Mouse (Mus musculus): Measurements from ENCODE around the gene Got2. TPM values are rescaled to one million over a fixed set of nuclear protein-coding genes. Genes with fewer than 3 reads are reported as not detected.
"Not testable (repeated sequence)": the region's sequence is repeated elsewhere in the genome, so short reads cannot be mapped to it uniquely, and the experiment has no call there.

Gene Got2
- total and polyA plus RNA-seq, 3 experiments: 105 to 421 (median 179) TPM

- Histone ChIP-seq H3K4me1 (ENCODE audit: control insufficient read depth in 1 of 2, insufficient read depth in 2 of 2, low read length in 2 of 2) (no peaks in the 10 kb centered on the region), H3K36me3 (ENCODE audit: control insufficient read depth in 1 of 2, insufficient read depth in 2 of 2, low read length in 2 of 2) (peaks cover 0 to 21% of the 10 kb centered on the region in 2 experiments; a peak in 2 of 4 replicates), H3K4me3 (ENCODE audit: control insufficient read depth in 1 of 2, insufficient read depth in 1 of 2, low read depth in 2 of 2, low read length in 2 of 2) (no peak overlapping the region), H3K79me2 (ENCODE audit: control insufficient read depth, insufficient read depth, low read length, poor library complexity) (no peaks in the 10 kb centered on the region), H3K27me3 (ENCODE audit: control insufficient read depth in 1 of 2, insufficient read depth in 2 of 2, low read length in 2 of 2) (no peaks in the 10 kb centered on the region), H3K27ac (ENCODE audit: control insufficient read depth, low read depth, low read length) (no peak overlapping the region), H3K9ac (ENCODE audit: control insufficient read depth, low read depth, low read length, poor library complexity, severe bottlenecking) (no peak overlapping the region), H3K9me3 (replicated peaks; ENCODE audit: insufficient read depth, low read length) (no peaks in the 10 kb centered on the region)
- no peak for DNase-seq (ENCODE audit: low read depth, low spot score)
- TF ChIP-seq POLR2A (IDR thresholded peaks at IDR 0.05; ENCODE audit: control insufficient read depth in 1 of 2, insufficient read depth in 1 of 2, low read depth in 1 of 2, low read length in 2 of 2, poor library complexity in 1 of 2) (no peak), MXI1 (IDR thresholded peaks at IDR 0.05; ENCODE audit: low read depth, low read length) (no peak), MYB (IDR thresholded peaks at IDR 0.05; ENCODE audit: low read depth, low read length) (no peak), MAZ (IDR thresholded peaks at IDR 0.05; ENCODE audit: low read depth, low read length) (no peak), USF2 (IDR thresholded peaks at IDR 0.05; ENCODE audit: borderline replicate concordance in 1 of 2, insufficient read depth in 1 of 2, low read depth in 1 of 2, low read length in 2 of 2) (no peak), ELF1 (IDR thresholded peaks at IDR 0.05; ENCODE audit: low read depth, low read length) (no peak), POLR2AphosphoS5 (IDR thresholded peaks at IDR 0.05; ENCODE audit: borderline replicate concordance, low read depth, low read length) (no peak), CHD2 (IDR thresholded peaks at IDR 0.05; ENCODE audit: low read length) (no peak)
Measured at GRCm38 (mm10) chr8:95871690-95872089, 16.7 kb downstream of the Got2 start.

GRCm38 (mm10) chr8:95864851-95865250 lies 23.5 kb downstream of the Got2 start:
- not testable (repeated sequence) for H3K9me3 ChIP-seq (replicated peaks; ENCODE audit: insufficient read depth, low read length); DNase-seq (ENCODE audit: low read depth, low spot score); H3K4me1 ChIP-seq (ENCODE audit: control insufficient read depth in 1 of 2, insufficient read depth in 2 of 2, low read length in 2 of 2); H3K4me3 ChIP-seq (ENCODE audit: control insufficient read depth in 1 of 2, insufficient read depth in 1 of 2, low read depth in 2 of 2, low read length in 2 of 2); H3K9ac ChIP-seq (ENCODE audit: control insufficient read depth, low read depth, low read length, poor library complexity, severe bottlenecking); H3K36me3 ChIP-seq (ENCODE audit: control insufficient read depth in 1 of 2, insufficient read depth in 2 of 2, low read length in 2 of 2); H3K27me3 ChIP-seq (ENCODE audit: control insufficient read depth in 1 of 2, insufficient read depth in 2 of 2, low read length in 2 of 2); H3K27ac ChIP-seq (ENCODE audit: control insufficient read depth, low read depth, low read length); H3K79me2 ChIP-seq (ENCODE audit: control insufficient read depth, insufficient read depth, low read length, poor library complexity)

- not testable (repeated sequence) for H3K27ac ChIP-seq (ENCODE audit: control insufficient read depth, low read depth, low read length); H3K9me3 ChIP-seq (replicated peaks; ENCODE audit: insufficient read depth, low read length); H3K9ac ChIP-seq (ENCODE audit: control insufficient read depth, low read depth, low read length, poor library complexity, severe bottlenecking); H3K27me3 ChIP-seq (ENCODE audit: control insufficient read depth in 1 of 2, insufficient read depth in 2 of 2, low read length in 2 of 2); H3K4me1 ChIP-seq (ENCODE audit: control insufficient read depth in 1 of 2, insufficient read depth in 2 of 2, low read length in 2 of 2); H3K79me2 ChIP-seq (ENCODE audit: control insufficient read depth, insufficient read depth, low read length, poor library complexity); H3K4me3 ChIP-seq (ENCODE audit: control insufficient read depth in 1 of 2, insufficient read depth in 1 of 2, low read depth in 2 of 2, low read length in 2 of 2); H3K36me3 ChIP-seq (ENCODE audit: control insufficient read depth in 1 of 2, insufficient read depth in 2 of 2, low read length in 2 of 2)
- DNase-seq (ENCODE audit: low read depth, low spot score): peak; percentile 28
Measured at GRCm38 (mm10) chr8:95863761-95864440, 24.4 kb downstream of the Got2 start.
